Mouse (Mus musculus) bone marrow macrophage, adult 2 months (primary cell): Measurements from ENCODE around the gene Bcl7c. TPM values are rescaled to one million over a fixed set of nuclear protein-coding genes. Genes with fewer than 3 reads are reported as not detected.
A peak's percentile ranks its signal among the peaks of the same experiment; 100 is the strongest.

ENCODE experiments used
- H3K27ac ChIP-seq: 2 replicates; pipeline ENCODE4 v1.5.1; 2012; ENCODE audit warnings: low read depth, low read length; ENCODE audit not compliant: insufficient read depth
- H3K4me1 ChIP-seq: 2 replicates; pipeline ENCODE4 v1.6.1; 2012; ENCODE audit warnings: low read length; ENCODE audit not compliant: control insufficient read depth, insufficient read depth
- H3K4me3 ChIP-seq: 2 replicates; pipeline ENCODE4 v1.5.1; 2012; ENCODE audit warnings: mild to moderate bottlenecking, low read length, moderate library complexity; ENCODE audit not compliant: insufficient read depth
- CTCF ChIP-seq: IDR thresholded peaks from 2 replicates; pipeline ENCODE4 v1.5.1; 2012; ENCODE audit warnings: low read depth, mild to moderate bottlenecking, low read length, moderate library complexity
- POLR2A ChIP-seq: IDR thresholded peaks from 2 replicates; pipeline ENCODE4 v1.6.1; 2012; ENCODE audit warnings: mild to moderate bottlenecking, low read depth, low read length, borderline replicate concordance
- polyA plus RNA-seq: library from polyadenylated mRNA; stranded (reverse); fragments of >200 nt; gene quantifications from 2 replicates; pipeline ENCODE4 v1.2.4, GENCODE M21; 2012; ENCODE audit not compliant: missing spikeins, insufficient read depth, insufficient read length

The Bcl7c gene
- polyA plus RNA-seq, 1 experiment, result 30.4 TPM

DNA sequence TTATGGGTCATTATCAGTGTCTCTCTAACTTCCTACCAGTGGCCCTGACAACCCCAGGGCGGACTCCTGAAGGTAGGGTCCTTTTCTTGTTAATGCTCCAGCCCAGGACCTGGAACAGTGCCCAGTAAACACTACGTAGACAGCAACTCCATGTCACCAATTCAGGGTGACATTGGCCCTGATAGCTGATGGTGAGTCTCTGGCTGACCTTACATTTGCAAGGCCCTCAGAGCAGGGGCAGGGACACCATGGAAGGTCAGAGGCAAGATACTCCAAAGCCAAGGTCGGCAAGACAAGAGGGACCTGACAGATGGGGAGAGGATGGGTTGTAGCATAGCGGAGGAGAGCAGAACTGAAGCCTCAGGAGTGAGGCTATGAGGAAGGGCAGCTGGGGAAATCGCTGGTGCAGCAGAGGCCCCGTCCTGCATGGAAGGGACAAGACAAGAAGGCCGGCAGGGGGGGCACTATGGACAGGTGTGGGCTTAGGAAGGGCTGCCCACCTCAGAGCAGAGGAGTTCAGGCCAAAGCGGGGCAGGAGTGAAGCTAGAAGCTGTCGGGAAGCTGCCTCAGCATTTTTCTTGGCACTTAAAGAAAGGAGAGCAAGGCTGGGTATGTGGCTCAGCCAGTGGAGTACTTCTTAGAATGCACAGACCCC, 19.0 kb downstream of the Bcl7c start:
- Histone ChIP-seq H3K4me1 (peaks cover 2% of the 10 kb centered on the region; the same call in 1 of the 2 replicates), H3K27ac (no peak overlapping the region), H3K4me3 (no peak overlapping the region)
- TF ChIP-seq CTCF (no peak), POLR2A (no peak)

DNA sequence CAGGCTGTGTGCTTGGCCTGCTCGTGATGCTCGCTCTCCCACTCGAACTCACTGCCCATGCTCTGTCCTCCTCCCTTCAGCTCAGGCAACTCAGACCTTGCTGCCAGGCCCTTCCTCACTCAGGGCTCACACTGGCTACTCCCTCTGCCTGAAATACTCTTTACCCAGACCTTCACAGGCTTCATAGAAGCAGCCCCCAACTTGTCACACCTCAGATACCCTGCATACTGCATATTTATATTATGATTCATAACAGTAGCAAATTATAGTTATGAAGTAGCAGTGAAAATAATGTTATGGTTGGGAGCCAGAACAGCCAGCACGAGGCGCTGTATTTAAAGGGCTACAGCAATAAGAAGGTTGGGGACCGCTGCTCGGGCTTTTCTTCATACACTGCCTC, 19.8 kb downstream of the Bcl7c start:
- no peak for TF ChIP-seq CTCF
- TF ChIP-seq POLR2A, result no peak
- no peak overlapping the region for H3K27ac ChIP-seq

DNA sequence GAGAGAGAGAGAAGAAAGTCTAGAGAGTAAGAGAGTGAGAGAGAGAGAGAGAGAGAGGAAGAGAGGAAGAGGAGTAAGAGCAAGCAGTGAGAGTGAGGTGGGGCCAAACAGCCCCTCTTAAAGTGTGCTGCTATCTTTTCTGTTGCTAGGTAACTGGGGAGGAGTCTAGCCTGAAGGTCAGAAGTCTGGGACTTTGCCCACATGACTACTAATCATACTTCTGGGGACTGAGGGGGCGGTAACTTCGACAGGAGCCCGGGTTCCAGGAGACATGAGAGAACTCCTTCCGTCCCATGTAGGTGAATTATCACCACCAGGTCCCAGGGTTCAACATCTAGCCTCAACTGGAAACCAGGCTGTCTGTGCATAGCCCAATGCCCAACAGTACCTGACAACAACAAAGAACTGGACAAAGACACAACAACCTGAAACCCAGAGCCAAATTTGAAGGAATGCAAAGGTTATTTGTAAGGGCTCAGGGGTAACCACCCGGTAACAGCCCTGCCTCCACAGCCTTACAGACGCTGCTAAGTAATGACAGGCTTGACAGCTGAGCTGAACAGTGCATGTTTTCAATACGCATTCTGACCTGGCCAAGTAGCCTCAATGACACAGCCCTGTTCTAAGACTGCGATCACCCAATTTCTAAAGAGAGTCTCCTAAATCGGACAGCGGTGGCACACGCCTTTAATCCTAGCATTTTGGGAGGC, 21.8 kb downstream of the Bcl7c start:
- TF ChIP-seq POLR2A (no peak), CTCF (no peak)
- Histone ChIP-seq H3K27ac (no peak overlapping the region), H3K4me1 (peaks cover 2% of the 10 kb centered on the region; the same call in 1 of the 2 replicates), H3K4me3 (no peak overlapping the region)

More for the DNA sequence above, 19.8 kb downstream of the Bcl7c start:
- Histone ChIP-seq H3K4me1 (peaks cover 2% of the 10 kb centered on the region; the same call in 1 of the 2 replicates), H3K4me3 (no peak overlapping the region)

DNA sequence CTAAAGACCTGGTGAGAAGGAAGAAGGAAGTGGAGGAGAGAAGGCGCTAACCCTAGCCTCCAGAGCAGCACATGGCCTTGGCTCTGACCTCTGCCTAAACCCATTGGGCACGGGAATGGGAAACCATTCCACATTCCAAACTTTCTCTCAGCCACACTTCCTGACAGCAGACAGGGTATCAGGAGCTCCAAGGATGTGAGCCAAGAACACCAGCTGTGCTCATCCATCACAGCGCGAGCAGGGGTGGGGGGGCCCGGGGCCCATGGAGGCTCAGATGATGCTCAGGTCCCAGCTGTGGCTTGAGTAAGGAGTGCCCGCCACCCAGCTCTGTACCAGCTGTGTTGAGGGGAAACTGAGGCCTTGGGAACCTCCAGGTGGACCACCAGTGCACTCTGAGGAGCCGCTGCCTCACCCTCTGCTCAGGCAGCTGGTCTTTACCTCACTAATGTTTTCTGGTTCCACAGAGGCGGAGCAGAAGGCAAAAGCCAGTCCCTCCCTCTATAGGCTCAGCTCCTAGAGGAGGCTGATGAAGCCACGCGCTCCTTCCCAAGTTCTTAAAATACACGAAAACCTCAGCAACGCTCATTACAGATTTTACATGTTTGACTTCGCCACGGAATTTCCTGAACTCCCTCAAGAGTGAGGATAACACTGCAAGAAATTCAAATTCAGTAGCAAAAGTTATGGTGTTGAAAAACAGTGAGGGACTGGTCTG, 23.3 kb downstream of the Bcl7c start:
- Histone ChIP-seq H3K4me3 (no peak overlapping the region), H3K27ac (no peak overlapping the region), H3K4me1 (peaks cover 2% of the 10 kb centered on the region; the same call in 1 of the 2 replicates)
- TF ChIP-seq POLR2A (no peak), CTCF (no peak)

DNA sequence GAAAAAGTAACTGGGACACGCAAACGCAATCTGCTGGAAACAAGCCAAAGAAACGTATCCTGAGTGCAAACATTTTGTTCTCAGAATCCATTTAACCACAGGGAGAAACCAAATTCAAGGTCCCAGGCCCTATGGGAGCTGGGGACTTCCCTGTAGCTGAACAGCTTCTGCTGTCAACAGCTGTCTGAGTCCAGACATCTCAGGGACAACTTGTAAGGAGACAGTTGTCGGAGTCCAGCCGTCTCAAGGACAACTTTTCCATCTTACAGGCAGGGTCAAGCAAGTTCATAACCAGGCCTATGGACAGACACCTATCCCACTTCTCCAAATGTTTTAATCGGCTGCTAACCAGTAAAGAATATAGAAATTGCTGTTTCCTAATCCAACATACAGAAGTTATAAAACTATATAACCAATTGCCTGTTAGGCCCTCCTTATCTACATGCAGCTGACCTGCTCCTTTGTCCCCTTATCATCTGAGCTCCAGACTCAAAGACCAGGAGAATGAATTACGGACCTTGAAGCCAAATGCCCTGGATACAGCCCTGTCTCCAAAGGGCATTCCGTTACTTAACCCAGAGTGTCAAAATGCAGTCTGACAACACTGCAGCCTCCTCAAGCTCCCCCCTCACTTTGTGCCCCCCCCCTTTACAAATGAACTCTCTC, 26.7 kb downstream of the Bcl7c start:
- no peak overlapping the region for H3K4me3 ChIP-seq
- TF ChIP-seq CTCF, result no peak
- no peak for TF ChIP-seq POLR2A
- peaks cover 2% of the 10 kb centered on the region; the same call in 1 of the 2 replicates for H3K4me1 ChIP-seq
- no peak overlapping the region for H3K27ac ChIP-seq

DNA sequence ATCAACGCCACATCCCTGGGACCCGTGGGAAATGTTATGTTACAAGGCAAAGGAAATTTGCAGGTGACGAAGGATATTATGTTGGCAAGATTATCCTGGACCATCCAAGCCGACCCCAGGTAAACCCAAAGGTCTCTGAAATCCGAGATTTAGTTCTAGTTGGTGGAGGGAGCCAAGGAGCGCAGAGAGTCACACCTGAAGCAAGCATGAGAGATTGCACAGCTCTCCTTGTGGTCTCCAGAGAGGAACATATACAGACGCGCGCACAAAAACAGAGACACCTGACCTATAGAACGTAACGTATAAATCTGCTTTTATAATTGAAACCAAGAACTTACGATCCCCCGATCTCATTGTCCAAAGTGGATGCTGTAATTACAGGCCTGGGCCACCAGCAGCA, 28.2 kb downstream of the Bcl7c start:
- Histone ChIP-seq H3K4me3 (no peak overlapping the region), H3K27ac (no peak overlapping the region), H3K4me1 (peaks cover 2% of the 10 kb centered on the region; the same call in 1 of the 2 replicates)
- TF ChIP-seq CTCF, result no peak
- no peak for TF ChIP-seq POLR2A

DNA sequence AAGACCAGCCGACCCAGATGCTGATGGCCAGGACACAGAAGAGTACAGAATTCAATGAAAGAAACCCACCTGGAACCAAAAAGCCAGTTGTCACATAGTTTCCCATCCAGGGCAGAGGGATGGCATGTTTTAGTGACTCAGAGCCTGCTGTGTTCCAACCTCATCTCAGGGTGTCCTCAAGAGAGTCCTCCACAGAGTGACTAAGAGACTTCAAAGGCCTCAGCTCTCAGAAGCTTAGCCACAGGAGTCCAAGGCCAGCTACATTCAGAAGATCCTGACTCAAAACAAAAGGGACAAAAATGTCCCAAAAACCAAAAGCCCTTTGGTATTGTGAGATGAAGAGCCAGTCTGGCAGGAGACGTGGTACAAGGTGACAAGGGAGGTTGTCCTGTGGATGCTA, 29.9 kb downstream of the Bcl7c start:
- Histone ChIP-seq H3K4me3 (no peak overlapping the region), H3K4me1 (no peaks in the 10 kb centered on the region), H3K27ac (no peak overlapping the region)
- TF ChIP-seq CTCF, result no peak
- TF ChIP-seq POLR2A, result no peak

DNA sequence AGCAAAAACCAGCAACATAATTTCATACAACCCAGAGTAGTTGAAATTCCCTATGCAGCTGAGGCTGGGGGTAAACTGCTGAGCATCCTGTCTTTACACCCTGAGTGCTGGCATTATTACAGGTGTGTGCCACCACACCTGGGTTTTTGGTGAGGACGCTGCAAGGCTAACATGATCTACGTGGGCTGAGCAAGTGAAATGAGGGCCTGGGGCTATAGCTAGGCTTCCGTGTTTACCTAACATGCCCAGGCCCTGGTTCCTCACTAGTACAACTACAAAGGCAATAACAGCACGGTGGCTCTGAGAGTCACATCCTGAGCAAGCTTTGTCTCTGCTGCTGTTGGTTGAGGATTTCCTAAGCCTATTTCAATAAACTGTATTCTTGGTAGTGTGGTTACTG, 31.1 kb downstream of the Bcl7c start:
- Histone ChIP-seq H3K27ac (no peak overlapping the region), H3K4me3 (no peak overlapping the region), H3K4me1 (no peaks in the 10 kb centered on the region)
- TF ChIP-seq CTCF (no peak), POLR2A (no peak)

DNA sequence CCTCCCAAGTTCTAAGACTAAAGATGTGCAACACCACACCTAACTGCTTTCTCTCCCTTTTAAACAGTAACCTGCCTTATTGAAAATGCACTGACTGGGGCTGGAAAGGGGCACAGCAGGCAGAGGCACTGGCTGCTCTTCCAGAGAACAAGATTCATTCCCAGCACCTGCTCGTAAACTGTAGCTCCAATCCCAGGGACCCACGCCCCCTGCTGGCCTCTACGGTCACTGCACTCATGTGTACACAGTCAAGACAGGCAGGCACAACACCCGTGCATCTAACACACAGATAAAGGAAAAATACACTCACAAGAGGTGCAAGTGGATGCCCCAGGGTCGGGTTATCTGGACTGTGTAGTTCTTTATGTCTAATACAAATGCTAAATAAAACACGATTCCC, 31.7 kb downstream of the Bcl7c start:
- Histone ChIP-seq H3K4me3 (no peak overlapping the region), H3K27ac (no peak overlapping the region), H3K4me1 (no peaks in the 10 kb centered on the region)
- TF ChIP-seq CTCF (peak; percentile 86), POLR2A (no peak)
